Mouse (Mus musculus) midbrain, embryonic 11.5 days (tissue): ENCODE data around the gene Ano5. TPM values are rescaled to one million over a fixed set of nuclear protein-coding genes. Genes with fewer than 3 reads are reported as not detected.

Source experiments
- ATAC-seq: fragments of 200-750 bp; cut with Nextera tagmentation; 2 replicates; pipeline ENCODE4 v1.8.0; 2017; ENCODE audit warnings: moderate TSS enrichment, moderate library complexity; ENCODE audit not compliant: low FRiP score
- DNase-seq: peaks from one replicate; pipeline ENCODE4 v3.0.0; 2015; ENCODE audit warnings: low spot score; ENCODE audit errors: missing footprints
- H3K27ac ChIP-seq: fragments of 300-500 bp; sonication (generic); 2 replicates; pipeline ENCODE4 v1.5.1; 2014; ENCODE audit warnings: low read depth, low read length
- H3K27me3 ChIP-seq: fragments of 300-500 bp; sonication (generic); 2 replicates; pipeline ENCODE4 v1.6.1; 2014; ENCODE audit warnings: mild to moderate bottlenecking, low read length, moderate library complexity, mixed read lengths; ENCODE audit not compliant: control insufficient read depth, insufficient read depth
- H3K36me3 ChIP-seq: fragments of 300-500 bp; sonication (generic); 2 replicates; pipeline ENCODE4 v1.6.1; 2014; ENCODE audit warnings: mild to moderate bottlenecking, low read length, moderate library complexity, mixed read lengths; ENCODE audit not compliant: control insufficient read depth, insufficient read depth
- H3K4me1 ChIP-seq: fragments of 300-500 bp; sonication (generic); 2 replicates; pipeline ENCODE4 v1.6.1; 2014; ENCODE audit warnings: low read length; ENCODE audit not compliant: control insufficient read depth, insufficient read depth
- H3K4me2 ChIP-seq: fragments of 300-500 bp; sonication (generic); 2 replicates; pipeline ENCODE4 v1.6.1; 2014; ENCODE audit warnings: mild to moderate bottlenecking, moderate library complexity
- H3K4me3 ChIP-seq: fragments of 300-500 bp; sonication (generic); 2 replicates; pipeline ENCODE4 v1.5.1; 2014; ENCODE audit warnings: low read depth, low read length
- H3K9ac ChIP-seq: fragments of 300-500 bp; sonication (generic); 2 replicates; pipeline ENCODE4 v1.6.1; 2014; ENCODE audit warnings: low read length
- H3K9me3 ChIP-seq: fragments of 300-500 bp; sonication (generic); 2 replicates; pipeline ENCODE4 v1.6.1; 2016; ENCODE audit warnings: low read length; ENCODE audit not compliant: control insufficient read depth
- WGBS: fragments of 180-500 bp; shearing (Covaris S2); extraction: QIAGEN DNeasy Blood & Tissue Kit; methylation state at CpG from one replicate; pipeline ENCODE4 v1.1.7; 2014; 5-methylcytosine and 5-hydroxymethylcytosine counted together
- polyA plus RNA-seq: library from polyadenylated mRNA; unstranded; fragments of >200 nt; fragmentation: Nextera tagmentation; extraction: Ambion mirVana; gene quantifications from 2 replicates; pipeline ENCODE4 v1.2.1, GENCODE M21; 2014

The Ano5 gene
- polyA plus RNA-seq, 1 experiment from 2014 or later = 0.25 TPM

DNA sequence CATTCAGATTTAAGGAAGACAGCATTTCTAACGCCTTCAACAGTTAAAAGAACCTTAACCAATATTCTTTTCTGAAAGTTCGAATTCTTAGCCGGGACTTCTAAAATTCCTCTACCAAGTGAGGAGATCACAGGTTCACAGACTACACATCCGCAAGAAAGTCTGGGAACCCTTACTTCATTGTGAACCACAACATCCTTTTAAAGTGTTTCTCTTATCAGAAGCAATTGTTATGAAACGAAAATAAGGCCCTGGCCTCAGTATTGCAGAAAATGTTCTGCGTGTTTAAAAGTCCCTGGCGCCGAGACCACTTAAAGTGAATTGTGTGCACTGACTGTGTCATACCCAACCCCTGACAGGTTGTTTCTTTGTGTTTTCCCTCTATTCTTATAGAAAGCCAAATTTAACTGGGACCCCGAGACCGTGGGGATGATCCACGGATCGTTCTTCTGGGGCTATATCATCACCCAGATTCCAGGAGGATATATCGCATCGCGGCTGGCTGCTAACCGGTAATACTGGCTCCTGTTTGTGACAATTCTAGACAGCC, 115.7 kb downstream of the Ano5 start:
- 1% methylated on average over 16 of the region's 16 CpGs for WGBS
- DNase-seq (peak; percentile 94), ATAC-seq (no peak)
- peaks cover 74% of the 10 kb centered on the region for H3K27me3 ChIP-seq
- peak overlapping the region; percentile 72 for H3K27ac ChIP-seq
- peaks cover 9% of the 10 kb centered on the region; the same call in 1 of the 2 replicates for H3K4me1 ChIP-seq
- no peaks in the 10 kb centered on the region for H3K9me3 ChIP-seq
- H3K4me2 ChIP-seq = peak overlapping the region; percentile 28
- no peaks in the 10 kb centered on the region for H3K36me3 ChIP-seq
- H3K9ac ChIP-seq = peak overlapping the region; percentile 48
- H3K4me3 ChIP-seq = peak overlapping the region; percentile 25; the same call in 1 of the 2 replicates

DNA sequence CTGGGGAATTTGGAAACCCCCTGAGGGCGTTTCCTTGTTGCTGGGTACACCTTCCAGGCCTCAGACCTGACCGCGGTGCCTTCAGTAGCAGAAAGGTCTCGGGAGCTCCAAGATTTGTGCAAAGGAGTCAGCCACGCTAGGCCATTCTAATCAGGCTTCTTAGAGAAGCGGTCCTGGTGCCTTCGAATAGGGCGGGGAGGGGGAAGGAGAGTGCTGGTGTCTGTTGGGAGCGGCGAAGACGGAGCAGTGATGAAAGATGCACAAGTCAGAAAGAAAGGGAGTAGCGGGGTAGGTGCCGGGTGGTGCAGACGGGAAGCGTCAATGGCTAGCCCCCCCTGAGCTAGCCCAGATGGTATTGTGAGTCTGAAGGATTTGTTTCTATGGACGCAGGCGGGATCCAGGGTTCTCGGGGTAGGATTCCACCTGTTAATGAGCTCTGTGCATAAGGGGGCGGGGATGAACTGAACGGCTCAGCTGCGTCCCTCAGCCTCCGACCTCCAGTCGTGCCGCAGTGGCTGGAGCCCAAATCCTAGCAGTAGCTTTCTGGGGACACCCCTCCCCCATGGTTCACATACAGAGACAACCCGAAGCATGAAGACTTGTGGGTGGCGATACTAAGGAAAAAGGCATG, 116.3 kb downstream of the Ano5 start:
- Histone ChIP-seq H3K9ac (peak overlapping the region; percentile 52), H3K27ac (peak overlapping the region; percentile 72), H3K9me3 (no peaks in the 10 kb centered on the region), H3K4me1 (peaks cover 9% of the 10 kb centered on the region; the same call in 1 of the 2 replicates), H3K4me2 (peak overlapping the region; percentile 28), H3K36me3 (no peaks in the 10 kb centered on the region), H3K27me3 (peaks cover 68% of the 10 kb centered on the region), H3K4me3 (peak overlapping the region; percentile 20)
- peak; percentile 95 for DNase-seq
- WGBS = under 1% methylated on average over 26 of the region's 26 CpGs
- ATAC-seq = peak; percentile 88

DNA sequence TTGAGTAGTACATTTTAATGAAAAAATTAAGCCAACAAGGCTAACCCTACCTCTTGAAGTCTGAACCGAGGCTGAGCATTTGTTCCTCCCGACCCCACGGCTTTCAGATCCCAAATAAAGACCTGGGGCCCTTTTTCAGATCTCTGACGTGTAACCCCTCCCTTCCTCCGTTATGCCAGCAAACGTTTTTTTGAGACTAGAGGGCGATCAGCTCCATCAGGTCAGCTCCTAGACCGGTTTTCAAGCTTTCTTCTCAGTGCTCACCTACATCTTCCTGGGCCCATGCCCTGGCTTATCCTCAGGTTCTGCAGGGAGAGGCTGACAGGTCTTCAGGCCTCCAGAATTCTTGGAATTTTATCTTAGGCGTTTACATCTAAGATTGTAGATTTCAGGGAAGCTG, 116.8 kb downstream of the Ano5 start:
- peaks cover 62% of the 10 kb centered on the region for H3K27me3 ChIP-seq
- H3K27ac ChIP-seq = peak overlapping the region; percentile 72
- ATAC-seq (no peak), DNase-seq (no peak)
- peak overlapping the region; percentile 52; the same call in 1 of the 2 replicates for H3K9ac ChIP-seq
- peak overlapping the region; percentile 20 for H3K4me3 ChIP-seq
- WGBS = under 1% methylated on average over 9 of the region's 9 CpGs
- H3K36me3 ChIP-seq = no peaks in the 10 kb centered on the region
- H3K4me2 ChIP-seq = peak overlapping the region; percentile 28
- no peaks in the 10 kb centered on the region for H3K9me3 ChIP-seq
- H3K4me1 ChIP-seq = peaks cover 11% of the 10 kb centered on the region; the same call in 1 of the 2 replicates

DNA sequence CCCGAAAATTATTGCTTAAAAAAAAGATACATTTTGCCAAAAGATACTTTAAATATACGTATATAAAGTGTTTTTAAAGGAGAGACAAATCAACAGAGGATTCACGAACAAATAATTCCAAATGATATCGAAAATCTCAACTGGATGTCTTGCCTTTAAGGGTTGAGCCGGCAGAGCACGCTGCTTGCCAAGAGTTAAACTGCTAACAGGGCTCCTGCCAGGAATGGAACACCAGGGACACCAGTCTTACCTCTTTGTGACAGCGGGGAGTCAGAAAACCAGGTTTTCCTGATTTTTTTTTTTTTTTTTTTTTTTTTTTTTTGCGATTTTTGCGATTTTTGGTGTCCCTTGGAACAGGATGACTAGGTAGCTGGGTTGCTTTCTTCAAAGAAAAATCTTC, 117.5 kb downstream of the Ano5 start:
- WGBS = 3% methylated on average over 9 of the region's 9 CpGs
- no peak for ATAC-seq
- H3K4me2 ChIP-seq = no peak overlapping the region
- no peak overlapping the region for H3K27ac ChIP-seq
- DNase-seq = no peak
- H3K4me1 ChIP-seq = peaks cover 13% of the 10 kb centered on the region; the same call in 1 of the 2 replicates
- H3K4me3 ChIP-seq = no peak overlapping the region
- no peaks in the 10 kb centered on the region for H3K9me3 ChIP-seq
- no peaks in the 10 kb centered on the region for H3K36me3 ChIP-seq
- peaks cover 59% of the 10 kb centered on the region for H3K27me3 ChIP-seq
- H3K9ac ChIP-seq = no peak overlapping the region

DNA sequence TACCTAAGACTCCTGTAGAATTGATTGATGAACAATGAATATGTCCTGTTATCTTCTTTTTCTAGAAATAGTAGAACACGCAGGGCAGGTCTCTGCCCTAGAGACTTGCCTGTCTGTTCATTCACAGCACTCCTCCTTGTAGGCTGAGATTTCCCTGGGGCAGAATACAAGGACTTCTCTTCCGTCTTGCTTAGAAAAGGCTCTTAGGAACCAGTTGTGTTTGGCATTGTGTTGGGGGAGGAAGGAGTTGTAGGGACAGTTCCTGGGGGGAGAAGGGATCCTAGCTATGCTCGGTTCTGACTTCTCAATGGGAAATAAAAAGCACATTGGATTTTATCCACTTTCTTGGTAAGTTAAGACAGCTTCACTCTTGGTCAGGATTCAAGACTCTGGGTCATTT, 118.4 kb downstream of the Ano5 start:
- Histone ChIP-seq H3K4me1 (peaks cover 15% of the 10 kb centered on the region; the same call in 1 of the 2 replicates), H3K36me3 (no peaks in the 10 kb centered on the region), H3K4me2 (peak overlapping the region; percentile 21), H3K27ac (peak overlapping the region; percentile 35), H3K4me3 (no peak overlapping the region; the same call in 1 of the 2 replicates), H3K27me3 (peaks cover 50% of the 10 kb centered on the region), H3K9me3 (no peaks in the 10 kb centered on the region), H3K9ac (peak overlapping the region; percentile 7; the same call in 1 of the 2 replicates)
- no peak for ATAC-seq
- 1% methylated on average over 3 of the region's 3 CpGs for WGBS
- peak; percentile 84 for DNase-seq

DNA sequence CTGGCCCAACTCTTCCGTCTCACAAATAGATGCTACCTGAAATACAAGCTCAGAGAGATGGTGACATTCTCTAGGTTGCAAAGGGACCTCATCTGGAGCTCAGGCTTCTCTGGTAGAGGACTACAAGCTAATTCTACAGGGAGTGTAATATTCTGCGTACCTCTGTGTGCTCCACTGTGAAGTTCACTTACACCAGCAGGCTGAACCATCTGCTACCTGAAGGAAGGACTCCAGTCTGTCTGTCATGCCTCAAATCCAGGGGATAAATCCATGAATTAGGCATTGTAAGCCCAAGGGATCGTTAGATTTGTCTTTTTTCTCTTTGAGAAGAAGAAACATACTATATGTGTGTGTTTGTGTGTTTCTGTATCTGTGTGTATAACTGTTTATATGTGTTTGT, 120.3 kb downstream of the Ano5 start:
- Histone ChIP-seq H3K9me3 (no peaks in the 10 kb centered on the region), H3K4me1 (peaks cover 15% of the 10 kb centered on the region; the same call in 1 of the 2 replicates), H3K4me2 (peak overlapping the region; percentile 30; the same call in 1 of the 2 replicates), H3K36me3 (no peaks in the 10 kb centered on the region), H3K27me3 (peaks cover 33% of the 10 kb centered on the region), H3K27ac (peak overlapping the region; percentile 25; the same call in 1 of the 2 replicates), H3K4me3 (peak overlapping the region; percentile 5; the same call in 1 of the 2 replicates), H3K9ac (no peak overlapping the region)
- 62% methylated on average over 3 of the region's 3 CpGs for WGBS
- DNase-seq (no peak), ATAC-seq (no peak)

DNA sequence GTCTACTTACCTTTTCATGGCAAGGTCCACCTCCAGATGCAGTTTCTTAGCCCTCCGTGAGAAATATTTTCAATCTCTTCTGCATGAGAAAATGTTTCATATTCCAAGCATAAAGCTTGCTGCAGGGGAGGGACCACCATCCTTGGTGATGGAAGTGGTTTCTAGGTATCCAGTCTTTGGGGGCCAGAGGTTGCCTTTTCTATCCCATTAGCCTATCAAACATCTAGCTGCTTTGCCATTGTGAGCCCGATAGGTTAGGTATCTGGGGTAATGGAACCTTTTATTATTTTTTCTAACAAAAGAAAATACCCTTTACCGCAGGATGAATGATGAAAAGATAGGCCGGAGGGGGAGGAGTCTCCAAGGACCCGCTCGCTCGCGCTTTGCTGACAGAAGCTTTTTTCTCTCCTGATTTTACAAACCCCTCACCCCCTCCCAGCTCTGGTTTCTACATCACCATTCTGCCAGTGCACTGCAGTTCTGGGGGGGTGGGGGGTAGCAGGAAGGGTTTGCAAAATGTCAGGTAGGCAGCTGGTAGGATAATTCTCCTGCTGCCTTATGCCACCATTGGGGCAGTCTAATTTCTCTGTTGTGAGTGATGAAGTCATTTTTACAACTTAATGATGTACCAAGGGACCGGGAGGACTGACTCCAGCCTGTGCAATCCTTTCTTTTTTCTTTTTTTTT, 121.9 kb downstream of the Ano5 start:
- ATAC-seq (peak; percentile 81), DNase-seq (peak; percentile 87)
- Histone ChIP-seq H3K4me3 (no peak overlapping the region), H3K27me3 (peaks cover 18% of the 10 kb centered on the region), H3K9ac (peak overlapping the region; percentile 12; the same call in 1 of the 2 replicates), H3K36me3 (no peaks in the 10 kb centered on the region), H3K9me3 (no peaks in the 10 kb centered on the region), H3K4me2 (0 out of 2 replicates have a peak overlapping the region, but pooled peaks have one; percentile 17), H3K27ac (peak overlapping the region; percentile 71; the same call in 1 of the 2 replicates), H3K4me1 (peaks cover 7% of the 10 kb centered on the region; the same call in 1 of the 2 replicates)
- WGBS = 5% methylated on average over 9 of the region's 9 CpGs

DNA sequence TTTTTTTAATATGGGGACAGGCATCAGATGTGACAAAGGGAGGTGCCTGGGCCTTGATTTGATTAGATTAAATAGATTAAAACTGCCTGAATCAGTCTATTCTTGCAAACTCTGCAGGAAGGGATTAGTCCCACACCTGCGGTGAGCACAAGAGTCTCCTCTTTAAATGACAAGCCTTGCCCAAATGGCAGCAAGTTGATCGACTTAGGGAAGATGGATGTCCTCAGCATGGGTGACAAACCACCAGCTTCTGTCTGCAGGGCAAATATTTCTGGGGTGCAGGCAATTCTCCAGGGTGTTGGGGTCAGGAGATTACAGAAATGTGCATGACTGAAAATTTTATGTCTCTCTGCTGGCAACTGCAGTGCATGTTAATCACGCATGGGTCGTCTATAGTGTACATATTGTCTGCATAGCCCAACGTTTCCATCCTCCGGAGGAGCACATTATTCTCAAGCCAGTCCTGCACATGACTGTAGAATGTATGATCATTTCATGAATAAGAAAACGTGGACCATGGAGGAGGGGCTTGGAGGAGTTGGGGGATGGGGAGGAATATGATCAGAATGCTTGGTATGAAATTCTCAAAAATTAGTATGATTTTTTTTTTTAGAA, 122.5 kb downstream of the Ano5 start:
- H3K9ac ChIP-seq = no peak overlapping the region
- H3K4me1 ChIP-seq = peaks cover 6% of the 10 kb centered on the region; the same call in 1 of the 2 replicates
- H3K4me2 ChIP-seq = 0 out of 2 replicates have a peak overlapping the region, but pooled peaks have one; percentile 10
- no peaks in the 10 kb centered on the region for H3K9me3 ChIP-seq
- peak overlapping the region; percentile 25; the same call in 1 of the 2 replicates for H3K27ac ChIP-seq
- ATAC-seq (peak; percentile 65), DNase-seq (peak; percentile 87)
- no peak overlapping the region for H3K4me3 ChIP-seq
- H3K27me3 ChIP-seq = peaks cover 15% of the 10 kb centered on the region
- 5% methylated on average over 7 of the region's 7 CpGs for WGBS
- no peaks in the 10 kb centered on the region for H3K36me3 ChIP-seq
